Mouse (Mus musculus): ENCODE results near the gene Rptor. TPM values are rescaled to one million over a fixed set of nuclear protein-coding genes. Genes with fewer than 3 reads are reported as not detected.

Gene Rptor
- total and polyA plus RNA-seq, 3 experiments = 19.7 to 32.4 (median 32.1) TPM

GRCm38 (mm10) chr11:119901174-119901573, 298.5 kb downstream of the Rptor start:
- Histone ChIP-seq H3K9ac (ENCODE audit: low read depth, low read length) (no peak overlapping the region), H3K27me3 (ENCODE audit: control insufficient read depth, insufficient read depth, low read length) (no peaks in the 10 kb centered on the region), H3K36me3 (ENCODE audit: control insufficient read depth, insufficient read depth, low read length) (no peaks in the 10 kb centered on the region), H3K4me3 (no peak overlapping the region), H3K27ac (no peak overlapping the region), H3K4me1 (ENCODE audit: control insufficient read depth, insufficient read depth, low read length) (no peaks in the 10 kb centered on the region), H3K79me2 (replicated peaks; ENCODE audit: control insufficient read depth, insufficient read depth, low read length) (no peaks in the 10 kb centered on the region)
- WGBS = 66% methylated on average over 4 of the region's 4 CpGs
- TF ChIP-seq EP300 (IDR thresholded peaks at IDR 0.05; ENCODE audit: insufficient read depth, low read depth, low read length) (no peak), POLR2A (IDR thresholded peaks at IDR 0.05; ENCODE audit: insufficient read depth, low read depth, low read length) (no peak), CTCF (IDR thresholded peaks at IDR 0.05) (no peak)
- intact Hi-C loops (cut with DNase I) = no loop called here
- DNase-seq = no peak

- TF ChIP-seq EP300 (IDR thresholded peaks at IDR 0.05; ENCODE audit: insufficient read depth, low read depth, low read length) = no peak
- no peak for TF ChIP-seq CTCF (IDR thresholded peaks at IDR 0.05)
- no peak for TF ChIP-seq POLR2A (IDR thresholded peaks at IDR 0.05; ENCODE audit: insufficient read depth, low read depth, low read length)
- no peaks in the 10 kb centered on the region for H3K27me3 ChIP-seq (ENCODE audit: control insufficient read depth, insufficient read depth, low read length)
- intact Hi-C loops (cut with DNase I) = no loop called here
Measured at GRCm38 (mm10) chr11:119902891-119903290, 300.2 kb downstream of the Rptor start.

GRCm38 (mm10) chr11:119904621-119905286, 302.0 kb downstream of the Rptor start:
- TF ChIP-seq EP300 (IDR thresholded peaks at IDR 0.05; ENCODE audit: insufficient read depth, low read depth, low read length) (peak; percentile 78; the same call in 1 of the 2 replicates), CTCF (IDR thresholded peaks at IDR 0.05) (peak; percentile 86), POLR2A (IDR thresholded peaks at IDR 0.05; ENCODE audit: insufficient read depth, low read depth, low read length) (no peak)
- H3K27me3 ChIP-seq (ENCODE audit: control insufficient read depth, insufficient read depth, low read length) = no peaks in the 10 kb centered on the region
- H3K9ac ChIP-seq (ENCODE audit: low read depth, low read length) = no peak overlapping the region
- H3K79me2 ChIP-seq (replicated peaks; ENCODE audit: control insufficient read depth, insufficient read depth, low read length) = no peaks in the 10 kb centered on the region
- peak; percentile 50 to 62 for DNase-seq
- H3K4me1 ChIP-seq (ENCODE audit: control insufficient read depth, insufficient read depth, low read length) = no peaks in the 10 kb centered on the region
- no peak overlapping the region for H3K27ac ChIP-seq
- no peak overlapping the region for H3K4me3 ChIP-seq
- WGBS = 25% methylated on average over 5 of the region's 5 CpGs
- intact Hi-C loops (cut with DNase I) = loop anchor here (1.0 kb wide), 1 partner anchor 401 kb away; no protein-coding TSS in a partner anchor
- no peaks in the 10 kb centered on the region for H3K36me3 ChIP-seq (ENCODE audit: control insufficient read depth, insufficient read depth, low read length)

More at GRCm38 (mm10) chr11:119902891-119903290, 300.2 kb downstream of the Rptor start:
- H3K27ac ChIP-seq = no peak overlapping the region
- no peak overlapping the region for H3K4me3 ChIP-seq
- H3K4me1 ChIP-seq (ENCODE audit: control insufficient read depth, insufficient read depth, low read length) = no peaks in the 10 kb centered on the region
- H3K9ac ChIP-seq (ENCODE audit: low read depth, low read length) = no peak overlapping the region
- H3K36me3 ChIP-seq (ENCODE audit: control insufficient read depth, insufficient read depth, low read length) = no peaks in the 10 kb centered on the region
- H3K79me2 ChIP-seq (replicated peaks; ENCODE audit: control insufficient read depth, insufficient read depth, low read length) = no peaks in the 10 kb centered on the region
- DNase-seq = no peak
- WGBS = 82% methylated on average over 4 of the region's 4 CpGs

- WGBS = 71% methylated on average over 5 of the region's 5 CpGs
- Histone ChIP-seq H3K4me1 (ENCODE audit: control insufficient read depth, insufficient read depth, low read length) (no peaks in the 10 kb centered on the region), H3K9ac (ENCODE audit: low read depth, low read length) (no peak overlapping the region), H3K4me3 (no peak overlapping the region), H3K27me3 (ENCODE audit: control insufficient read depth, insufficient read depth, low read length) (no peaks in the 10 kb centered on the region), H3K27ac (no peak overlapping the region), H3K36me3 (ENCODE audit: control insufficient read depth, insufficient read depth, low read length) (no peaks in the 10 kb centered on the region), H3K79me2 (replicated peaks; ENCODE audit: control insufficient read depth, insufficient read depth, low read length) (no peaks in the 10 kb centered on the region)
- intact Hi-C loops (cut with DNase I) = loop anchor here (1.0 kb wide), 1 partner anchor 402 kb away; no protein-coding TSS in a partner anchor
- TF ChIP-seq EP300 (IDR thresholded peaks at IDR 0.05; ENCODE audit: insufficient read depth, low read depth, low read length) = no peak
- no peak for TF ChIP-seq POLR2A (IDR thresholded peaks at IDR 0.05; ENCODE audit: insufficient read depth, low read depth, low read length)
- no peak for TF ChIP-seq CTCF (IDR thresholded peaks at IDR 0.05)
- DNase-seq = no peak
Measured at GRCm38 (mm10) chr11:119905794-119906193, 303.1 kb downstream of the Rptor start.

DNA sequence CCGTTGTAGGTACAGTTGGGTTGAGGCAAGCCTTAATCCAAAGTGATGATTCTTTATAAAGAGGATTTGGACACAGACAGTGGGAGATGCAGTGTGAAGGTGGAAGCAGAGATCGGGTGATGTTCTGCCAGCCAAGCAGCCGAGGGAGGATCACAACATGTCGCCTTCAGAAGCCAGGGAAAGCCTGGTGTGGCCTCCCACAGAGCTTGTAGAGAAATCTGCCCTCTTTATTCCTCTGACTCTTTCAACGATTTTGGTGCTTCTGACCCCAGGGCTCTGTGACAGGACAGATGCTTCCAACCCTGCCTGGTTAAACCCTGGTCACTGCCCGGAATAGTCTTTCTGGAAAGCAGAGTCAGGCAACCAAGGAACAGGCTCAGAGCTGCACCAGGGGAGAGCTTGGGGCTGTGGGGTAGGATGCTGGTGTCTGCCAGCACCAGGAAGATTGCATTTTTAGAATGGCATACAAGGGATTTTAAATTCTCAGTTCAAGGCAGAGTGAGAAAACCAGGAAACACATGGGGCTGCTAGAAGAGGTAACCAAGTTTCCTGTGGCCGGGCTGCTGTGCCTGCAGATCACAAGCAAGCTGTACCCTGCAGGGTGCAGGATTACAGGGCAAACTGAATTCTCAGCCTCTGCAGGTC, 304.4 kb downstream of the Rptor start:
- no peak overlapping the region for H3K4me3 ChIP-seq
- no peaks in the 10 kb centered on the region for H3K27me3 ChIP-seq (ENCODE audit: control insufficient read depth, insufficient read depth, low read length)
- H3K36me3 ChIP-seq (ENCODE audit: control insufficient read depth, insufficient read depth, low read length) = no peaks in the 10 kb centered on the region
- no peak for DNase-seq
- intact Hi-C loops (cut with DNase I) = no loop called here
- no peak overlapping the region for H3K9ac ChIP-seq (ENCODE audit: low read depth, low read length)
- TF ChIP-seq POLR2A (IDR thresholded peaks at IDR 0.05; ENCODE audit: insufficient read depth, low read depth, low read length) = no peak
- TF ChIP-seq EP300 (IDR thresholded peaks at IDR 0.05; ENCODE audit: insufficient read depth, low read depth, low read length) = no peak
- no peak for TF ChIP-seq CTCF (IDR thresholded peaks at IDR 0.05)
- no peaks in the 10 kb centered on the region for H3K79me2 ChIP-seq (replicated peaks; ENCODE audit: control insufficient read depth, insufficient read depth, low read length)
- no peaks in the 10 kb centered on the region for H3K4me1 ChIP-seq (ENCODE audit: control insufficient read depth, insufficient read depth, low read length)
- 25% methylated on average over 7 of the region's 7 CpGs for WGBS
- no peak overlapping the region for H3K27ac ChIP-seq

GRCm38 (mm10) chr11:119907711-119908110, 305.0 kb downstream of the Rptor start:
- H3K4me3 ChIP-seq = no peak overlapping the region
- no peak overlapping the region for H3K9ac ChIP-seq (ENCODE audit: low read depth, low read length)
- 39% methylated on average over 7 of the region's 7 CpGs for WGBS
- no peaks in the 10 kb centered on the region for H3K27me3 ChIP-seq (ENCODE audit: control insufficient read depth, insufficient read depth, low read length)
- H3K27ac ChIP-seq = no peak overlapping the region
- H3K4me1 ChIP-seq (ENCODE audit: control insufficient read depth, insufficient read depth, low read length) = no peaks in the 10 kb centered on the region
- intact Hi-C loops (cut with DNase I) = no loop called here
- no peak for DNase-seq
- no peaks in the 10 kb centered on the region for H3K79me2 ChIP-seq (replicated peaks; ENCODE audit: control insufficient read depth, insufficient read depth, low read length)
- TF ChIP-seq CTCF (IDR thresholded peaks at IDR 0.05) (no peak), EP300 (IDR thresholded peaks at IDR 0.05; ENCODE audit: insufficient read depth, low read depth, low read length) (no peak), POLR2A (IDR thresholded peaks at IDR 0.05; ENCODE audit: insufficient read depth, low read depth, low read length) (no peak)
- no peaks in the 10 kb centered on the region for H3K36me3 ChIP-seq (ENCODE audit: control insufficient read depth, insufficient read depth, low read length)

Measured in heart, adult 2 months (tissue).